Mouse (Mus musculus) erythroblast, embryonic 14.5 days (primary cell): ENCODE data around the gene Usp49.

ENCODE experiments used
- GATA1 ChIP-seq: IDR thresholded peaks from 2 replicates; pipeline ENCODE4 v1.6.1; 2012; ENCODE audit warnings: low read length, inconsistent platforms, mixed read lengths
- TAL1 ChIP-seq: IDR thresholded peaks from 3 replicates; pipeline ENCODE4 v1.6.1; 2012; ENCODE audit warnings: low read length, inconsistent platforms, mixed read lengths

GRCm38 (mm10) chr17:47626031-47626430 lies 4.5 kb upstream of the Usp49 start:
- TF ChIP-seq GATA1 (no peak), TAL1 (no peak)
